Mouse (Mus musculus): Measurements from ENCODE around the gene Hif3a. TPM values are rescaled to one million over a fixed set of nuclear protein-coding genes. Genes with fewer than 3 reads are reported as not detected.

Hif3a gene
- polyA plus RNA-seq, 1 experiment, result 5.2 TPM

DNA sequence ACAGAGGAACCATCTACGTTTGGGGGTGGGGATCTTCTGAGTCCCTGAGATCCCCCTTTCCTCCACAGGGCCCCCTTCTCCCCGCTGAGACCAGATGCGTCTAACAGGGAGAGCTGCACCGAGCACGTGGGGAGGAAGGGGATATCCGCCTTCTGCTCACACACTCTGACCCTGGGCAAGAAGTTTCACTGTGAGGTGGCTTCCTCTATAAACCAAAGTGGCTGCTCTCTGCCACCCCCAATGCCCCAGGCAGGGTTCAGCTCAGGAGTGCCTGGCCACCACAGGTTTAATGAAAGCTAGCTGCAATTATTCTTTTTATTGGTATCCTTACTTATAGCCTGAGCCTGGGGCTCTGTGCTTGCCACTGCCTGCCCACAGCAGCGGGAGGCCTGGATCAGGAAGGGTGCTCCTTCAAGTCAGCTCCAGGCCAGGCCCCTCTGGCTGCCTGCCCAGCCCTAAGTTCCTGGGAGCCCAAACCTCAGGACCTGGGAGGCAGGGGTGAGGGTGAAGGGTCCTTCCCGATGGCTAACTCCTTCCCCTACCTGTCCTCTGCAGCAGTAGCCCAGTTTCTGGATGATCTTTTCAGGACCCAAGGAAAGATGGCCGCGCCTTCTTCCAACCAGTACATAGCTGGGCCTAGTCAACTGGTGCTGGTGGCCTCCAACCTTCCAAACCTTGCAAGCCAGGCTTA, 37.3 kb downstream of the Hif3a start:
- DNase-seq (ENCODE audit: low read depth), result no peak

DNA sequence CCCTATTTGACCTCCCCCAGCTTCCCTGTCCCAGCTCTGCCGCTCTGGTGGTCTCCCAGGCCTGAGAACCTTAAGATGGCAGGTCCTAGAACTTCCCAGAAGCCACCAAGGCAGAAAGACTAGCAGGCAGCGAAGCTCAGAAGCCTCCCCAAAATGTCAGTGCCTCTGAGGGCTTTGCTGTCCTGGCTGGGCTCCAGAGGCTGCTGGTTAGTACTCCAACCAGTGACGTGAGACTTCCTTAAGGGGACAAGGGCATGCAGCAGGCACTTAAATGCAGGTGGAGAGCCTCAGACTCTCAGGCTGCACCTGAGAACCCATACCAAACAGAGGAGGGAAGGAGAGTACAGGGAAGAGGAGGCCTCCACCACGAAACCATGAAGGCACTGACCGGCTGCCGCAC, 38.1 kb downstream of the Hif3a start:
- no peak for DNase-seq (ENCODE audit: low read depth)

DNA sequence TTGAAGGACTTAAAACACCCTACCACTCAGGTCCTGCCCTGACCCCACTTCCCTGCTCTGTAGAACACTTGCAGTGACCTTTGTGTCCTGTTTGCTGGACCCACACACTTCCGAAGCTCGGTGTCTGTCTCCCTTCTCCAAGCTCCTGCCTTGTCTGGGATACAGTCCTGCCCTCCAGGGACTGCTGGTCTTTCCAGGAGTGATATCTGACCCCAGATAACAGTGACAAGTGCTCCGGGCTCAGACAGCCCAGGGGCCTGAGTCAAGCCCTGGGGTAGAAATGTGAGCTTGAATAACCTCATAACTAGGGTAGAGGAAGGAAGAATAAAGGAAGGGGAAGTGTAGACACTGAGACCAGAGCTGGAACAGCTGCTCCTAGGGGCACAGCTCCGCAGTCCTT, 38.5 kb downstream of the Hif3a start:
- DNase-seq (ENCODE audit: low read depth), result no peak

DNA sequence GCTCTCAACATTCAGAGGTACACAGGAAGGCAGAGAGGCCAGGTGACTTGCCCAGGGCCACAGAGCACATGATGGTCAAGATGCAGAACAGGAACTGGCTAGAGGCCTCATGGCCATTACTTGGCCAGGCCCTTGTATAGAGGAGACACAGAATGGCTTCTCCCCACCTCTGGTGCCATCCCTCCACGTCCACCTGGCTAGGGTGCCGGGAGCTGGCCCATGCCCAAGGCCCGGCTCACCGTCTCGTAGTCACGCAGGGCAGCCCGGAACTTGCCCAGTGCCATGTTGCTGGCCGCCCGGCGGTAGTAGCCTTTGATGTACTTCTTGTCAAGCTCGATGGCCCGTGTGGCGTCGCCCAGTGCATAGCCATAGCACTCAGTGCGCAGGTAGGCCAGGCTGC, 40.1 kb downstream of the Hif3a start:
- no peak for DNase-seq (ENCODE audit: low read depth)

DNA sequence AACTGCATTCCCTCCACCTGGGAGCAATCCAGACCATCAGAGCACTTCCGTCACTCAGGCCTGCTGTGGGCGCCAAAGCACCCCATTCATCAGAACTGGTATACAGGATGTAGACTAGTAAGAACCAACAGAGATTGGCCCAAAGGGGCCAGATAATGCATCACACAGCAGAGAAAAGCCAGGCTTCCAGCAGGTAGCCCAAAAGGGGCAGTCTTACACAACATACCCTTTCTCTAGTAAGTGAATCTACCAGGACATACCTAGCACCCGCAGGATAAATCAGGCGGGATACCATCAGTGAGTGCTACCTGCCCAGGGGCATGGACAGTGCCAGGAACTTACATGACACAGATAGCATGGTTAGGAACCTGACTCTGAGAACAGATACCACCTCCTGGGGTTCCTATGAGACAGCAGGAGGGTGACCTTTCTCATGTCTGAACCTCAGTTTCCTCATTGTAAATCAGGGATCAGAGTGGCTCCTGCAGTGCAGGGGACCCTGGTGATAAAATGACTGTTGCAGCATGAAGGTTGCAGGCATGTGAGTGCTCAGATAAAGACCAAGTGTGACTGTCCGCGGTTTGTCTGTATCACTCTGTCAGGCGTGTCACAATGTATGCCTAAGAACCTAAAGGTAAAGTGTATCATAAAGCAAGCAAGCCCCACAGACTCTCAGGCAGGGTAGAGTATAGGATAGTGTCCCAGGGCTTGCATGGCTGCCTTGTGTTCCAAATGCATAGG, 42.6 kb downstream of the Hif3a start:
- DNase-seq (ENCODE audit: low read depth), result no peak

DNA sequence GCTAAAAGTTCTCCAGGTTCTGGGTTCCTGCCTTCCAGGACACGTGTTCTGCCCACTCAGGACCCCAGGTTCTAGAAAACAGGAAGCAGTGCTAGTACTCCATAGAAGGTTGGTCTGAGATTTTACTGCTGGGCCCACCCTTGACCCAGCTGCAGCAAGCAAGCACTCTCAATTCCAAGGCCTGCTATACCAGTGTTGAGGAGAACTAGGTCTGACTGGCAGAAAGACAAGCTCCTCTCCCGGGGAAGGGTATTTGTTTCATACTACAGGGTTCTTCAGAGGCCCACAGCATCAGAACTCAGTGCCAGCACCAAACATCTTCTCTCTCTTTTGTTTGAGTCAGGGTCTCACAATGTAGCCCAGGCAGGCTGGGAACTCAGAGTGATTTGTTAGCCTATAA, 44.3 kb downstream of the Hif3a start:
- no peak for DNase-seq (ENCODE audit: low read depth)

DNA sequence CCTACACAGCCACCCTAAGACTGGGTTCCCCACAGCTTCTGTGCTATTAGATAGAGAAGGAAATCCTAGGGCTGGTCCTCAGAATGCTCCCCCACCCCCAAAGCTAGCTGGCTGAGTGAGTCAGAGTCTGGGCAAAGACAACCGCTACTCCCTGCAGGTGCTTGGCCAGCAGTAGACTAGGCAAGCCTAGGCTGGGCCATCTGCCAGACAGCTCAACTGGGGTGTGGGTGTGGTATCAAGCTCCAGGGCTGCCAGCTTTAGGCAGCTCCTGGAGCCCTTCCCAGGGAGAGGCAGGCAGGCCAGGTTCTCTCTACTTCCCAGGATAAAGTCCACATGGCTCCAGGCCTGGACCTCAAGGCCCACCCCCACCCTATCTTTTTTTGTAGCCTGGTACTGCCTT, 45.2 kb downstream of the Hif3a start:
- peak; percentile 83 for DNase-seq (ENCODE audit: low read depth)

DNA sequence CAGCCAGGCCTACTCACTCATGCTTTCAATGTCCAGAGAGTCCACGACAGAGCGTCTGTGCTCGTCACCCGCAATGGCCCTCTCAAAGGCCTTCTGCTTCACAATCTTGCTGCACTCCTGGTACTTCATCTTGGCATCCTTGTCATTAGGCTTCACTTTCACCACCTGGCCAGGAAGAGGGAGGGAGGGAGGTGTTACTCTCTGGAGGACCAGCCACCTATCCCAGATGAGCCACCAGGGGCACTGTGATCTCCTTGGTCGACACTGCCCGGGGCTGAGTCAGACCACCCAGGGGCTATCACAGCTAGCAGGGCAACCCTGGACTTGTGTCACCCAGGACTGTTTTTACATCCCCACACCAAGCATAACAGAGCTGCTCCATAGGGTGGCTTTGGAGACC, 46.8 kb downstream of the Hif3a start:
- no peak for DNase-seq (ENCODE audit: low read depth)

DNA sequence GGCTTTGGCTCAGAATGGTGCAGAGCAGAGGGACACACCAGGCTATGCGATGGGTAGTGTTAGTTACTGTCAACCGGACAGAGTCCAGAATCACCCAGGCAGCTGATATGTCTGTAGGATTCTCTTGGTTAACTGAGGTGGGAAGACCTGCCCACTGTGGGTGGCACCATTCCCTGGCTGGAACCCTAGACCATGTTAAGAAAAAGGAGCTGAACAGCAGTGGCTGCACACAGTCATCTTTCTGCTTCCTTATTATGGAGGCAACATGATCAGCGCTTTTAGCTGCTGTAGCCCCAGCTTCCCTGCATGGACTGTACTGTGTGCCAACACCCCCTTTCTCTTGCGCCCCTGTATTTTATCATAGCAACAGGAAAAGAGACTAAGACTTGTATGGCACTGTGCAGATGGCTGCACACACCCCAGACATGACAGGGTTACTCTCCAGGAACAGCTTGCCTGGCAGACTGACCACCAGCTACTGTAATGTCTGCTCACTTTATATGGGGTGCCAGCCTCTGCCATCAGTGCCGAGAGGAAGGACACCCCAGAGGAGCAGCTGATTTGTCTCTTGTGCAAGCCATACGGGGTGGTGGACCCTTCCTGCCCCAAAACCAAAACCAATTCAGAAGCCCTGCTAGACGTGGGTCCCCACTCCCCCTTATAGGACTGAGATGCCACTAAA, 50.2 kb downstream of the Hif3a start:
- DNase-seq (ENCODE audit: low read depth), result no peak

DNA sequence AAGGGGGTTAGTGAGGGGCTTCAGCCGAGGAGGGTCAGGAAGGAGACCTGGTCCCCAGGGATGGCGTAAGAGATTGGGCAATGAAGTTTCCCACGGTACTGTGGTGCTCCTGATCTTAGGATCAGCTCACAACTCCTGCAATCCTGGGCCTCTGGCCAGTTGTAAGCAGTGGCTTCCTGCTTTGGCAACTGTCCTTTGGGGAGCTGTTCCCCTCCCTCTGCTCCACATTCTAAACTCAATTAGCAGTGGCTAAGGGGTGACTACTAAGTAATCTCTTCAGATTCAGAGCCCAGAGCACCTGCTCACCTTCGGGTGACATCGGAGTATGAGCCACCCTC, 52.2 kb downstream of the Hif3a start:
- peak; percentile 79 for DNase-seq (ENCODE audit: low read depth)

DNA sequence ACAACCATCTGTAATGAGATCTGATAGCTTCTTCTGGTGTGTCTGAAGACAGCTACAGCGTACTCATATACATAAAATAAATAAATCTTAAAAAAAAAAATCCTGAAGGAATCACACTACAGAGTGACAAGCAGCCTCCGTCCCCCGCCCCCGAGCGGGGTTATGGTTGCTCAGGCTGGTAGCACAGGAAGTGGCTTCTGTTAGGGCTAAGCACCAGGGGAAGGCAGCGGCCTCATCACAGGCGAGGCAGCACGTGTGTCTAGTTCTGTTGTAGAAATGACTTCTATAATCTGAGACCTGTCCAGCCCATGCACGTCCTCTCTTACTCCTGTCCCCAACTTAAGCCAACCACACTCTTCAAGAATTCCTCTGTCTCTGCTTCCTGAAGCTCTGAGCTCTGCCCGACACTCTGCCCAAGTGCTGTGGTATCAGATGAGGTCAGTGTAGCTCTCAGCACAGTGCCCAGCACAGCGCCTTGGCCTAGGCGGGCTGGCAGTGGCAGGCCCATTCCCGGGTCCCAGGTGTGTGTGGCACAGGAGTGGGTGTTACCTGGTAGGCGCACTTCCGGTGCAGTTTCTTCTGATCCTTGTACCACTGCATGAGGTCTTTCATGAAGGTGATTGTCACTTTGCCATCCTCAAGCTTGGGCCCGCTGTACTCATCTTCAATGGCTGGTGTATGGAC, 52.8 kb downstream of the Hif3a start:
- DNase-seq (ENCODE audit: low read depth), result no peak

DNA sequence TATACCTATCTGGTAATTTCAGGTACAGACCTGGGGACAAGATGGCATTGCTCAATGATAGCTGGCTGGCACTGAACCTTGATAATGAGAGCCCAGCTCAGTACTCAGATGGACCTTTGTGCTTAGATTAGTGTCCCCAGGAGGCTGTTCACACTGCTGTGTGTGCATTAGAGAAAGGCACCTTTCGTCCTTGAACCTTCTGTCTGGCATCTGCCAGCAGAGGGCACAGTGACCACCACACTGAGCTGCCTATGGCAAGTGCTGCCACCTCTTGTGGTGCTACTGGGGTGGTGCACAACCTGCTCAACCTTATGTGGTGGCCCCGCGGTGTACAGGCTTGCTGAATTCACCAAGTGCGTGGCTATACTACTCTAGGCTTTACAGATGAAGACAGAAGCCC, 54.9 kb downstream of the Hif3a start:
- no peak for DNase-seq (ENCODE audit: low read depth)

DNA sequence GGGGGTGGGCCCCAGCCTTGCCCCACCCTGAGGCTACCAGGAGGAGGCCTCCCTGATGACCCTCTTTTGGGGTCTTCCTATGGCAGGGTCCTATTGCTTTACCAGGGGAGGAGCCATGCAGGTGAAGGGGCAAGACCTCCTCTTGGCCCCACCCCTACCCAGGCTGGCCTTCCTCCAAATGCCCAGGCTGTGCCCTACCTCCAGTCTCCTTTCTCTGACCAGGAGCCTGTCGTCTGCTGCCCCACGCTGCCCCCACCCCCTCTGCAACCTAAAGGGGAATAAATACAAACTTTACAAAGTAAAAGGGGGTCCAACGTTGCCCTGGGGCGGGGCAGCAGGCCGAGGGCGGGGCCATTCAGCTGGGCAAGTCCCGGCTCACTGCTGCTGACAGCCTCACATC, 57.5 kb downstream of the Hif3a start:
- no peak for DNase-seq (ENCODE audit: low read depth)

DNA sequence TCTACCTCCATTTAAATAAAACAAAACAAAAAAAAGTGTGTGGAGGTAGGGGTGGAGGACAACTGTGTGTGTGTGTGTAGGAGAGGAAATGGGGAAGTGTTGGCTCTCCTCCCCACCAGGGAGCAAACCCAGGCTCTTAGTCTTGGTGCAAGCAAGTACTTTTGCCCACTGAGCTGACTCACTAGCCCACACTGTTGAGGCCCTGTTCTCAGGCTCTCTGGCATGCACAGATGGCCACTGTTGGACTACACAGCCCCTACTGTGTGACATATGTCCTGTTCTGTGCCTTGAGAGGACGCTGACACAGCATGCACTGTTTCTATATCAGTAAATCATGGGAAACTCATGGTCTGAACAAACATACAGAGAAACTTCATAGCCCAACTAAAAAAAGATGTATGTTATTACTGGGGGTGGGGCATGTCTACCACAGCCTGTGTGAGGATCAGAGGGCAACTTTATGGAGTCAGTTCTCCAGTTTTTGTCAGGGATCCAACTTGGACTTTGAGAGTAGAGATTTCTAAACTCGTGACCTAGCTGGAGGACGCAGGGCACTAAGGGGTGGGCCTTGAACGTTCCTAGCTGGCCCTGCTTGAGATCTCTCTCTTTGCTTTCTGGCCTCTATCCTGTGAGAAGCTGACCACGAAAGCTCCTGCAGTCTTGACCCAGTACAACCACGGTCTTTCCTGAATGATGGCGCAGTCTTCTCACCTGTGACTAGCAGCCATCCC, 58.8 kb downstream of the Hif3a start:
- no peak for DNase-seq (ENCODE audit: low read depth)

DNA sequence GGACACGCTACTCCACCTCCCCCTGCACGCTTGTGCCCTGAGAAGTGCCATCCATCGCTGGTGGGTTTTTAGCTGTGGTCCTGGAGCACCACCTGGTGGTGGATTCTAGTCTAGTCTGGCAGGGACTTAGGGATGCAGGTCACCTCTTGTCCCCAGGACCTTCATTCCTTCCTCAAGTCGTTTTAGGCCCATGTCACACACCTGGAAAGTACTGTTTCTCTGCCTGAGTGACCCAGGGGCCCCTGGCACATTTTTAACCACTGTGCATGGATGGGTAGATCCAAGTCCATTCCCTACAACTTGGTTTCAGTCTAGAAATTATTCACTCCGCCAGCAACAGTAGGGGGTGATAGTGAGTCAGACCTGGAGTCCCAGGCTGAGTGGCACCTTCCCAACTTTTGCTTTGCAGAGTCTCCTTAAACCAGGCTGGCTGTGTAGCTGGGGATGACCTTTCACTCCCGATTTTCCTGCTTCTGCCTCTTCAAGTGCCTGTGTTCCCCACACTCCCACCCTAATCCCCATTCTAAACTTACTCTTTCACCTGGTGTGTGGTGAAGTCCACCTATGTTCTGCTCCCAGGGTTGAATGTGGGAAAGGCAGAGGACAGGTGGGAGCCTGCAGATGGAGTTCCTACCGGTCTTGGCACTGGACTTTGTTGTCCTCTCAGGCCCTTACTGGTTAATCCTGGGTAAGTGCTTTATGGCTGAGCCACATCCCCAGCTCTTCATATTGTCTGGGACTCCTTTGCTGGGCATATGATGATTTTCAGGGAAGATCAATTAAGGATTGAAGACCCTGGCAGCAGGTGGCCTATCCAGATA, 59.6 kb downstream of the Hif3a start:
- no peak for DNase-seq (ENCODE audit: low read depth)

DNA sequence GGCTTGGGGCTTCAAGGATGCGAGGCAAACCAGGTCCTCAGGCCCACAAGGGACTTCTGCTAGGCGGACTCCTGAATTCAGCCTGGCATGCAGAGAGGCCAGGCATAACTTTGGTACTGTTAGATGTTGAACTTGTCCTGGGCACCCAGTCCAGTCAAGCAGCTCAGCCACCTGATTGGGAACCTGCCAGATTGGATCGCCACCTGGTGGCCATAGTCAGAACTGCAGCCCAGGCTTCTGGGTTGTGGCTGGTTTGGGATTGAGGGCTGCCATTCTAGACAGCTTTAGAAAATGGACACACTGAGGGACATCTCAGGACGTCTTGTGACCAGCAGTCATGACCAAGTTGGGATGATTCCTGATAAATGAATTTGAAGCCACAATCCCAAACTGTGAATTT, 62.6 kb downstream of the Hif3a start:
- DNase-seq (ENCODE audit: low read depth), result no peak

DNA sequence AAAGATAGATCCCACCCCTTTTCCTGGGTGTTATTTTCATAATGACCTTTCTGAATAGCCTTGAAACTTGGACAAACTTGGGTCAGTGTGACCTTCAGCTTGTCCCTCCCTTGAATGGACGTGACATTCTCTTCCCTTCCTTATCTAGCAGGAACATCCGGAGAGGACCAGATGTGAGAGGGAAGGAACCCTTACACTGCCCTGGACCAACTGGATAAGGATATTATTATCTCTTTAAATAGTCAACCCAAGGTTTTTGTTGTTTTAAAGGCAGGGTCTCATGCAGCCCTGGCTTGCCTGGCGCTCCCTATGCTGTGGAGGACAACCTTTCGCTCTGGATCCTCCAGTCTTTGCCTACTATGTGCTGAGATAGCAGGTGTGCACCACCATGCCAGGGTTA, 63.0 kb downstream of the Hif3a start:
- no peak for DNase-seq (ENCODE audit: low read depth)

DNA sequence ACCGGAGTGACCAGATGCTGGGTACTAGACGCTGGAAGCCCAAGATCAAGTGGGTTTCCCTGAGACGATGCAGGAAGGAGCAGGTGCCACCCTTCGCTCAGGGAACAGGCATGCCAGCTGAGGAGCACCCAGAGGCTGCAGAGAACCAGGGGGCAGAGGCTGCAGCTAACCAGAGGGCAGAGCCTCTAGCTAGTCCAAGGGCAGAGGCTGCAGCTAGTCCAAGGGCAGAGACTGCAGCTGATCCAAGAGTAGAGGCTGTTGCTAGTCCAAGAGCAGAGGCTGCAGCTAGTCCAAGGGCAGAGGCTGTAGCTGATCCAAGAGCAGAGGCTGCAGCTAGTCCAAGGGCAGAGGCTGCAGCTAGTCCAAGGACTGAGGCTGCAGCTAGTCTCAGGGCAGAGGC, 66.9 kb downstream of the Hif3a start:
- no peak for DNase-seq (ENCODE audit: low read depth)

DNA sequence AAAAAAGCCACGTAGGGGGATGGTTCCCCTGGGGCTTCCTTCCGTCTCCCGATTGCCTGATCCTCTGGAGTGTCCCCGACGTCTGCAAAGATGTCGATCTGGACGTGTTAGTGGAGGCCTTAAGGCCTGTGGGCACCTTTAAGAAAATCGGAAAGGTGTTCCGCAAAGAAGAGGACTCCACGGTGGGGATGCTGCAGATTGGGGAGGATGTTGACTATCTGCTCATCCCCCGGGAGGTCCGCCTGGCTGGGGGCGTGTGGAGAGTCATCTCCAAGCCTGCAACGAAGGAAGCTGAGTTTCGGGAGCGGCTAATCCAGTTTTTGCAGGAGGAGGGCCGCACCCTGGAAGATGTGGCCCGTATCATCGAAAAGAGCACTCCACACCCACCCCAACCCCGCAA, 67.8 kb downstream of the Hif3a start:
- DNase-seq (ENCODE audit: low read depth), result no peak

DNA sequence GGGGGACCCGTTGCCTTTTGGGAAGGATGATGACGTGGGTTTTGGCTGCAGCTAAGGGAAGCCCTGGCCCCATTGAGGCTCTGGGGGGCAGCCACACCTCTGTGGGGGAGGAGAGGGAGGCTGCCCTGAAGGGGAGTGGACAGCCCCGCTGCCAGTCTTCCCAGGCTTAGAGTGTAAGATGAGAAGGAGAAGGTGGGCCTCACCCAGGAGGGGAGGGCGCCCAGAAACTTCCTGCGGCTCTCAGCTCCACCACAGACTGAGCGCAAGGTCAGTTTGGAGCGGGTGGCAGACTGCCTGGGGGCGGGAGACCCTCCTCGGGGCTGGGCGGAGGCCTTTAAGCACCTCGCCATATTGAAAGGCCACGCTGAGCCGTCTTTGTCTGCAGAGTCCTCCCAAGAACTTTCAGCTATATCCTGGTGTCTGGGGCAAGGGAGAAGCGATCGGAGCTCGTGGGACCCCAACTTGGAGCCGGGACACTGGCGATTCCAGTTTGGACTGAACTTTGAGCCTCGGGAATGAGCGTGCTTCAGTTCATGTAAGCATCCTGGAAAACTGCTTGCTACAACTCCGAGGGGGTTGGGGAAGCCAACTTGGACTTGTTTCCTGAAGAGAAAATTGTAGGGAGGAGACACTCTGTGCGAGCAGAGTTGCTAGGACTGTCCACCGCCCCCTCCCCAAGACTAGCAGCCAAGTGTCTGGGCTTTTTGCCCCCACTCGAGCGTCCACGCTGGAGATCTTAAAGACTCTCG, 68.4 kb downstream of the Hif3a start:
- DNase-seq (ENCODE audit: low read depth), result no peak

DNA sequence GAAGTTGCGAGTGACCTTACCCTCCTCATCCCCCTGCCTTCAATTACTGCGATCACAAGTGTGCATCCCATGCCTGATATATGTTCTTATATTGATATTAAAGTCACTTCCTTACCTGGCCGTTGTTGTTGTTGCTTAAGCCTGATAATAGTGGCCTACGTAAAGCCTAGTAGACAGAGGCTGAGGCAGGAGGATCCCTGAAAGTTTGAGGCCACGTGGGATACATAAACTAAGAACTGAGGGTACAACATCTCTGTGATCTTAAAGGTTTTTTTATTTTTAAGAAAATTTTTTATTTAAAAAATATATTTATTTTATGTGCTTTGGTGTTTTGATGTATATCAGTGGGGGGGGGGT, 69.8 kb downstream of the Hif3a start, which contains the start of gene Ccdc8:
Gene Ccdc8, plus strand, starts transcription at position 258 of the 357 bp plus-strand sequence.
- no peak for DNase-seq (ENCODE audit: low read depth)
